Mouse (Mus musculus): Measurements from ENCODE around the gene Ccm2. TPM values are rescaled to one million over a fixed set of nuclear protein-coding genes. Genes with fewer than 3 reads are reported as not detected.

Ccm2 gene
- polyA plus RNA-seq, 1 experiment from 2014 or later = 33.9 TPM

DNA sequence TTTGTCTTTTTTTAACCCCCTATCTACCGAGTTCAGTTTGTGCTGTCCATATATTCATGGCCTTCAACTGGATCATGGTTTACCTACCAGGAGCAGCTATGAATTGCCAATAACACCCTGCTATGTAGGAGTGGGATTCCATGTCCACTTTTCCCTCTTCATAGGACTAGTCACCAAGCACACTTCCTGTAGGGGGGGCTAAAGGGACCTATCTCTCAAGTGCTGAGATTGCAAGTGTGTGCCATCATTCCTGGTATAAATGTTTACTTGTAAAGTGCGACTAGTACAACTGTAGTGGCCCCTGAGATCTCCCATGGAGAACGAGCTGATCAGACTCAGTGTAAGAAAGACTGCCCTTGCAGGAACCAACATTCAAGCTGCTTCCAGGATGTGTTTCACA, 11.5 kb downstream of the Ccm2 start:
- WGBS (ENCODE audit: insufficient replicate concordance) = 56% methylated on average over 3 of the region's 3 CpGs

GRCm38 (mm10) chr11:6559996-6560395, 13.3 kb downstream of the Ccm2 start:
- no peak for DNase-seq
- WGBS (ENCODE audit: insufficient replicate concordance) = 71% methylated on average over 2 of the region's 2 CpGs
- H3K4me3 ChIP-seq (ENCODE audit: low read depth, low read length) = no peak overlapping the region

More for the DNA sequence above, 11.5 kb downstream of the Ccm2 start:
- ATAC-seq (no peak), DNase-seq (no peak)
- Histone ChIP-seq H3K9me3 (ENCODE audit: low read length) (no peaks in the 10 kb centered on the region), H3K9ac (replicated peaks) (no peak overlapping the region), H3K27ac (ENCODE audit: low read depth) (no peak overlapping the region), H3K27me3 (ENCODE audit: insufficient read depth, low read length) (no peaks in the 10 kb centered on the region), H3K4me1 (ENCODE audit: insufficient read depth) (peaks cover 20% of the 10 kb centered on the region; the same call in 1 of the 2 replicates), H3K36me3 (replicated peaks; ENCODE audit: insufficient read depth, low read length) (peaks cover 3% of the 10 kb centered on the region), H3K4me2 (ENCODE audit: low read depth, low read length) (no peak overlapping the region), H3K4me3 (ENCODE audit: low read depth, low read length) (no peak overlapping the region)
- TF ChIP-seq EP300 (IDR thresholded peaks at IDR 0.05; ENCODE audit: low read depth) (no peak), CTCF (IDR thresholded peaks at IDR 0.05; ENCODE audit: low read depth) (peak; percentile 49)

GRCm38 (mm10) chr11:6560655-6561360, 14.1 kb downstream of the Ccm2 start:
- peak overlapping the region; percentile 51 for H3K4me3 ChIP-seq (ENCODE audit: low read depth, low read length)

More at GRCm38 (mm10) chr11:6559996-6560395, 13.3 kb downstream of the Ccm2 start:
- H3K9ac ChIP-seq (replicated peaks) = no peak overlapping the region
- TF ChIP-seq CTCF (IDR thresholded peaks at IDR 0.05; ENCODE audit: low read depth) (no peak), EP300 (IDR thresholded peaks at IDR 0.05; ENCODE audit: low read depth) (no peak)
- no peaks in the 10 kb centered on the region for H3K9me3 ChIP-seq (ENCODE audit: low read length)
- H3K4me1 ChIP-seq (ENCODE audit: insufficient read depth) = peaks cover 16% of the 10 kb centered on the region; the same call in 1 of the 2 replicates
- H3K4me2 ChIP-seq (ENCODE audit: low read depth, low read length) = no peak overlapping the region
- no peak for ATAC-seq
- peak overlapping the region; percentile 91; the same call in 1 of the 2 replicates for H3K27ac ChIP-seq (ENCODE audit: low read depth)
- peaks cover 11% of the 10 kb centered on the region for H3K36me3 ChIP-seq (replicated peaks; ENCODE audit: insufficient read depth, low read length)
- no peaks in the 10 kb centered on the region for H3K27me3 ChIP-seq (ENCODE audit: insufficient read depth, low read length)

DNA sequence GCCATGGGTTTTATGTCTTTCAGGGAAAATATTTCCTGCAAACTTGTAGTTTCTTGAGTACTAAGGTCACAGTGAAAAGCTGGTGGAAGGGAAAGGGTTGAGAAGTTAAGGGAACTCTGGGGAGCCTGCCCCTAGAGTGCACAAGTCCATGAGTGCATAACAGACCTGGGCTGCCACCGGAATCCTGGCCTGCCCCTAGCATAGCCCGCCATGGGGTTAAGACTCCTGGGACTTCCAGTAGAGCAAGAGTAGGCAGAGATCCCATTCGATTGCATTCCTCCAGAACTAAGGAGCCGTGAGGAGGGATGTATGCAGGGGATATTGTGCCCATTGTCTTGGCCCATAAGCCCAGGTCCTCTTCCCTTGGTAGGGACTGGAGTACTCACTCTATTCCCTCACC, 14.8 kb downstream of the Ccm2 start:
- peaks cover 16% of the 10 kb centered on the region for H3K36me3 ChIP-seq (replicated peaks; ENCODE audit: insufficient read depth, low read length)
- ATAC-seq = no peak
- peaks cover 19% of the 10 kb centered on the region for H3K4me1 ChIP-seq (ENCODE audit: insufficient read depth)
- H3K9me3 ChIP-seq (ENCODE audit: low read length) = no peaks in the 10 kb centered on the region
- TF ChIP-seq CTCF (IDR thresholded peaks at IDR 0.05; ENCODE audit: low read depth) = no peak
- TF ChIP-seq EP300 (IDR thresholded peaks at IDR 0.05; ENCODE audit: low read depth) = no peak
- 39% methylated on average over 4 of the region's 4 CpGs for WGBS (ENCODE audit: insufficient replicate concordance)
- no peak for DNase-seq
- peak overlapping the region; percentile 60 for H3K9ac ChIP-seq (replicated peaks)
- peak overlapping the region; percentile 65 for H3K4me2 ChIP-seq (ENCODE audit: low read depth, low read length)
- peak overlapping the region; percentile 91 for H3K27ac ChIP-seq (ENCODE audit: low read depth)
- H3K27me3 ChIP-seq (ENCODE audit: insufficient read depth, low read length) = no peaks in the 10 kb centered on the region
- peak overlapping the region; percentile 51 for H3K4me3 ChIP-seq (ENCODE audit: low read depth, low read length)

More at GRCm38 (mm10) chr11:6560655-6561360, 14.1 kb downstream of the Ccm2 start:
- Histone ChIP-seq H3K9me3 (ENCODE audit: low read length) (no peaks in the 10 kb centered on the region), H3K27me3 (ENCODE audit: insufficient read depth, low read length) (no peaks in the 10 kb centered on the region), H3K27ac (ENCODE audit: low read depth) (peak overlapping the region; percentile 91), H3K9ac (replicated peaks) (peak overlapping the region; percentile 60), H3K36me3 (replicated peaks; ENCODE audit: insufficient read depth, low read length) (peaks cover 15% of the 10 kb centered on the region), H3K4me2 (ENCODE audit: low read depth, low read length) (peak overlapping the region; percentile 65), H3K4me1 (ENCODE audit: insufficient read depth) (peaks cover 15% of the 10 kb centered on the region; the same call in 1 of the 2 replicates)
- peak; percentile 53 for ATAC-seq
- DNase-seq = no peak
- peak; percentile 28; the same call in 1 of the 2 replicates for TF ChIP-seq EP300 (IDR thresholded peaks at IDR 0.05; ENCODE audit: low read depth)
- TF ChIP-seq CTCF (IDR thresholded peaks at IDR 0.05; ENCODE audit: low read depth) = no peak
- 29% methylated on average over 13 of the region's 13 CpGs for WGBS (ENCODE audit: insufficient replicate concordance)

- peak overlapping the region; percentile 60 for H3K9ac ChIP-seq (replicated peaks)
- H3K4me1 ChIP-seq (ENCODE audit: insufficient read depth) = peaks cover 22% of the 10 kb centered on the region
- H3K9me3 ChIP-seq (ENCODE audit: low read length) = no peaks in the 10 kb centered on the region
- H3K4me3 ChIP-seq (ENCODE audit: low read depth, low read length) = peak overlapping the region; percentile 51
- H3K4me2 ChIP-seq (ENCODE audit: low read depth, low read length) = peak overlapping the region; percentile 65
- peak; percentile 44 for DNase-seq
- peak; percentile 48 for ATAC-seq
- no peaks in the 10 kb centered on the region for H3K27me3 ChIP-seq (ENCODE audit: insufficient read depth, low read length)
- peaks cover 17% of the 10 kb centered on the region for H3K36me3 ChIP-seq (replicated peaks; ENCODE audit: insufficient read depth, low read length)
- TF ChIP-seq CTCF (IDR thresholded peaks at IDR 0.05; ENCODE audit: low read depth) (no peak), EP300 (IDR thresholded peaks at IDR 0.05; ENCODE audit: low read depth) (no peak)
- peak overlapping the region; percentile 91 for H3K27ac ChIP-seq (ENCODE audit: low read depth)
- 53% methylated on average over 6 of the region's 6 CpGs for WGBS (ENCODE audit: insufficient replicate concordance)
Measured at GRCm38 (mm10) chr11:6562359-6562758, 15.7 kb downstream of the Ccm2 start.

DNA sequence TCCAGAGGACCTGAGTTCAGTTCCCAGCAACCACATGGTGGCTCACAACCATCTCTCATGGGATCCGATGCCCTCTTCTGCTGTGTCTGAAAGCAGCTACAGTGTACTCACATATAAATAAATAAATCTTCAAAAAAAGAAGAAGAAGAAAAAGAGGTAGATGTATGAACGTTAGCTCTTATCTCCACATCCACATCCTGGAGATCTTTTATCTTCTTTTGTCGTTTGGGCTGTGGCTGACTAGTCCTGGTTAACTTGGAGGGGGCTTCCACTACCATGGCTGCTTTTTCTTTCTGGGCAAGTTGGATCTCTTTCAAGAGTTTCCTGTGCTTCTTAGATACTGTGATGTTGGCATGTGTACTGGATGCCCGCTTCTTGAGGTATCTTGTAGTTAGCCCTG, 16.5 kb downstream of the Ccm2 start:
- Histone ChIP-seq H3K27me3 (ENCODE audit: insufficient read depth, low read length) (no peaks in the 10 kb centered on the region), H3K36me3 (replicated peaks; ENCODE audit: insufficient read depth, low read length) (peaks cover 15% of the 10 kb centered on the region), H3K4me3 (ENCODE audit: low read depth, low read length) (no peak overlapping the region), H3K27ac (ENCODE audit: low read depth) (no peak overlapping the region), H3K4me2 (ENCODE audit: low read depth, low read length) (no peak overlapping the region), H3K9ac (replicated peaks) (no peak overlapping the region), H3K4me1 (ENCODE audit: insufficient read depth) (peaks cover 21% of the 10 kb centered on the region), H3K9me3 (ENCODE audit: low read length) (no peaks in the 10 kb centered on the region)
- ATAC-seq = no peak
- WGBS (ENCODE audit: insufficient replicate concordance) = 58% methylated on average over 4 of the region's 4 CpGs
- TF ChIP-seq EP300 (IDR thresholded peaks at IDR 0.05; ENCODE audit: low read depth) (no peak), CTCF (IDR thresholded peaks at IDR 0.05; ENCODE audit: low read depth) (no peak)
- no peak for DNase-seq
